Mouse (Mus musculus): ENCODE results near the gene Gadd45gip1.

GRCm38 (mm10) chr8:84810896-84811295 lies 20.4 kb upstream of the Gadd45gip1 start:
- peak; percentile 42 for TF ChIP-seq CTCF (IDR thresholded peaks at IDR 0.05; ENCODE audit: insufficient read depth, low read length)
- no peak for TF ChIP-seq POLR2A (IDR thresholded peaks at IDR 0.05; ENCODE audit: borderline replicate concordance, extremely low read depth, low read depth, low read length)

Data from lung, adult 2 months (tissue).